Mouse (Mus musculus) lung, embryonic 16.5 days (tissue): ENCODE measurements around the gene Vkorc1l1. TPM values are rescaled to one million over a fixed set of nuclear protein-coding genes. Genes with fewer than 3 reads are reported as not detected.

Source experiments
- ATAC-seq: fragments of 200-750 bp; cut with Nextera tagmentation; 2 replicates; pipeline ENCODE4 v1.8.0; 2017; ENCODE audit warnings: low read depth, mild to moderate bottlenecking, moderate library complexity
- H3K27ac ChIP-seq: fragments of 300-500 bp; sonication (generic); 2 replicates; pipeline ENCODE4 v1.5.1; 2014; ENCODE audit warnings: mild to moderate bottlenecking, control low read depth, low read length
- H3K27me3 ChIP-seq: fragments of 300-500 bp; sonication (generic); 2 replicates; pipeline ENCODE4 v1.6.1; 2014; ENCODE audit warnings: low read depth, low read length, mixed read lengths; ENCODE audit not compliant: control insufficient read depth, insufficient read depth
- H3K36me3 ChIP-seq: fragments of 300-500 bp; sonication (generic); 2 replicates; pipeline ENCODE4 v1.6.1; 2014; ENCODE audit warnings: low read length; ENCODE audit not compliant: control insufficient read depth, insufficient read depth
- H3K4me1 ChIP-seq: fragments of 300-500 bp; sonication (generic); replicated peaks from 2 replicates; pipeline ENCODE4 v1.6.1; 2014; ENCODE audit warnings: low read length, mixed read lengths; ENCODE audit not compliant: control insufficient read depth, insufficient read depth
- H3K4me2 ChIP-seq: fragments of 300-500 bp; sonication (generic); 2 replicates; pipeline ENCODE4 v1.6.1; 2014; ENCODE audit warnings: low read depth, low read length, control low read depth
- H3K4me3 ChIP-seq: fragments of 300-500 bp; sonication (generic); 2 replicates; pipeline ENCODE4 v1.5.1; 2014; ENCODE audit warnings: mild to moderate bottlenecking, low read length, control low read depth
- H3K9ac ChIP-seq: fragments of 300-500 bp; sonication (generic); 2 replicates; pipeline ENCODE4 v1.6.1; 2014; ENCODE audit warnings: low read length, control low read depth
- H3K9me3 ChIP-seq: fragments of 300-500 bp; sonication (generic); 2 replicates; pipeline ENCODE4 v1.6.1; 2016; ENCODE audit warnings: low read length; ENCODE audit not compliant: control insufficient read depth
- WGBS: fragments of 180-500 bp; shearing (Covaris S2); extraction: QIAGEN DNeasy Blood & Tissue Kit; methylation state at CpG from one replicate; pipeline ENCODE4 v1.1.7; 2014; 5-methylcytosine and 5-hydroxymethylcytosine counted together
- polyA plus RNA-seq: library from polyadenylated mRNA; unstranded; fragments of >200 nt; fragmentation: Nextera tagmentation; extraction: Ambion mirVana; gene quantifications from 2 replicates; pipeline ENCODE4 v1.2.1, GENCODE M21; 2015

Vkorc1l1 gene
- polyA plus RNA-seq, 1 experiment from 2014 or later = 18.8 TPM

DNA sequence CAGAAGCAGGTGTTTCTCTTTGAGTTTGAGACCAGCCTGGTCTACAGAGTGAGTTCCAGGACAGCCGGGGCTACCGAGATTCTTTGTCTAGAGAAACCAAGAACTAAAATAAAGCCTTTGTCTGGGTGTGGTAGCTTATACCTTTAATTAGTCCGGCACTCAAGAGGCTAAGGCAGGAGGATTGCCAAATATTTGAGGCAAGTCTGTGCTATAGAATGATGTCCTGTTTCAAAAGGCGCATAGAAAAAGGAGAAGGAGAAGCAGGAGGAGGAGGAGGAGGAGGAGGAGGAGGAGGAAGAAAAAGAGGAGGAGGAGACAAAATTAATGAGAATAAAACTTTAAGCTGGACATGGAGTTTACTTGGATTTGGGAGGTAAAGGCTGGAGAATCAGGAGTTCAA lies 21.5 kb downstream of the Vkorc1l1 start:
- no peaks in the 10 kb centered on the region for H3K4me1 ChIP-seq
- ATAC-seq = no peak
- no peaks in the 10 kb centered on the region for H3K9me3 ChIP-seq
- H3K27ac ChIP-seq = no peak overlapping the region
- H3K4me3 ChIP-seq = no peak overlapping the region
- no peak overlapping the region for H3K9ac ChIP-seq
- 54% methylated on average over 4 of the region's 4 CpGs for WGBS
- H3K27me3 ChIP-seq = no peaks in the 10 kb centered on the region
- H3K4me2 ChIP-seq = no peak overlapping the region
- H3K36me3 ChIP-seq = no peaks in the 10 kb centered on the region

DNA sequence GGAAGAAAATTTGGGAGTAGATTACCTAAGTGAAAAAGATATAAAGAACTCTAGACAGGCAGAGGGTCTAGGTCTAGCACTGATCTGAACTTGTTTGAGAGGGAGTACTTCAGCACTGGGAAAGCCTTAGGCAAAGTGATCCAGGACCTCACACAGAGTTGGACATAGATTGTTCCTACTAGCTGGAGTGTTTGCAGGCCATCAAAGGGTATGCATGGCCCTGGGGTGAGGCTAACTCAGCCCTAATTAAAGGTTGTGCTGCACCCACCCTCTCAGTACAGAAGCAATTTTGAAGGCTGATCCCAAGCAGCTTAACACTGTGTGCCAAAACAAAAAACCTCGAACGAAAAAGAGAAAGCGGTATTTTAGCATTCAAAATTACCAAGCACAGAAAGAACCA lies 24.7 kb downstream of the Vkorc1l1 start:
- ATAC-seq = no peak
- Histone ChIP-seq H3K4me2 (no peak overlapping the region), H3K36me3 (no peaks in the 10 kb centered on the region), H3K4me1 (no peaks in the 10 kb centered on the region), H3K9me3 (no peaks in the 10 kb centered on the region), H3K27ac (no peak overlapping the region), H3K9ac (no peak overlapping the region), H3K4me3 (no peak overlapping the region), H3K27me3 (no peaks in the 10 kb centered on the region)
- 90% methylated on average over 3 of the region's 3 CpGs for WGBS

DNA sequence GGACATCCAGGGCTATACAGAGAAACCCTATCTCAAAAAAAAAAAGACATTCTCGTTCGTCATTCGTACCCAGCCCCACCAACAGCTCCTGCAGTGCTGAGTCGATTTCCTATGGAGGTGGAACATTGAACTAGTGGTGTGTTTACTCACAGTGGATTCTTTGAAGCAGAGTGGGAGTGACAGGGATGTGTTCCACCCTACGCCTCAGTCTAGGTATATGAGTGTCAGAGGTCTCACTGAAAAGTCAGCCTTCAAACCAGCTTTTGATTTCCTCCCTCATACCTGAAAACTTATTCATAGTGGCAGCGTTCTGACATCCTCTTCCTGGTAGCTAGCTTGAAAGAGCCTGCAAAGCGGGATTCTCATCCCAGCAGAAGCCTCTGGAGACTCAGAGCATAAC lies 26.6 kb downstream of the Vkorc1l1 start:
- H3K4me2 ChIP-seq = no peak overlapping the region
- no peak overlapping the region for H3K4me3 ChIP-seq
- no peak overlapping the region for H3K9ac ChIP-seq
- no peaks in the 10 kb centered on the region for H3K9me3 ChIP-seq
- no peak for ATAC-seq
- no peaks in the 10 kb centered on the region for H3K4me1 ChIP-seq
- H3K36me3 ChIP-seq = no peaks in the 10 kb centered on the region
- H3K27ac ChIP-seq = no peak overlapping the region
- H3K27me3 ChIP-seq = no peaks in the 10 kb centered on the region
- WGBS = 78% methylated on average over 7 of the region's 7 CpGs

DNA sequence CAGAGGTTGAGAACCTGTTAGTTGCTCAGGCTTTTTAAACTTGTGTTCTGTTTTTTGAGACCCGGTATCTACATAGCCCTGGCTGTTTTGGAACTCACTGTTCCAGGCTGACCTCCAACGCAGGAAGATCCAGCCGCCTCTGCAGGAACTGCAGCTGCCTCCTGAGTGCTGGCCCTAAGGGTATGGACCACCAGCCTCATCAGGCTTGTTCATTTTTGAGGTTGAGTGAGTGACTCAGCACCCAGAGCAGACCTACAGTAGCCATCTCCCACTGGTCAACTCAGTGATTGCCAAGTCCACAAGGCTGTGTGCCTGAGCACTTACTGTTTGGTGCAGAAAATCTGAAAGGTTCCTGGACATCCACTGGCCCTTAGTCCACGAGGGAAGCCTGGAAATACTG lies 29.7 kb downstream of the Vkorc1l1 start:
- 79% methylated on average over 4 of the region's 4 CpGs for WGBS
- no peak overlapping the region for H3K4me3 ChIP-seq
- H3K9ac ChIP-seq = no peak overlapping the region
- no peaks in the 10 kb centered on the region for H3K4me1 ChIP-seq
- no peak overlapping the region for H3K27ac ChIP-seq
- H3K9me3 ChIP-seq = no peaks in the 10 kb centered on the region
- H3K36me3 ChIP-seq = no peaks in the 10 kb centered on the region
- no peaks in the 10 kb centered on the region for H3K27me3 ChIP-seq
- H3K4me2 ChIP-seq = no peak overlapping the region
- ATAC-seq = no peak

DNA sequence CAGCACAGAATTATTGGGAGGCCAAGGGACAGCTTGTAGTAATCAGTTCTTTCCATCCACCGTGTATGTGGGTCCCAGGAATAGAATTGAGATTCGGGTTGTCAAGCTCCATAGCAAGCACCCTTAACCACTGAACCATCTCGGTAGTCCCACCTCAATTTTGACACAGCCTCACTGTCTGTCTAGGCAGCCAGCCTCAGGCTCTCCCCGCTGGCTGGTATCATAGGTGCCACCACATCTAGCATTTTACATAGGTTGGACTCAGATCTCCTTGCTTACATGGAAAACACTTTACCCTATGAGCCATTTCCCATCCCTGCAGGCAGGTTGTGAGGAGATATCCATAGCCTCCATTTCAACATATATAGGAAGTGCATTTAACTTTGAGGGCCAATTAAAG lies 32.6 kb downstream of the Vkorc1l1 start:
- Histone ChIP-seq H3K4me1 (no peaks in the 10 kb centered on the region), H3K4me3 (no peak overlapping the region), H3K9ac (no peak overlapping the region), H3K4me2 (no peak overlapping the region), H3K27ac (no peak overlapping the region), H3K9me3 (no peaks in the 10 kb centered on the region), H3K27me3 (no peaks in the 10 kb centered on the region), H3K36me3 (no peaks in the 10 kb centered on the region)
- 83% methylated on average over 4 of the region's 4 CpGs for WGBS
- no peak for ATAC-seq

DNA sequence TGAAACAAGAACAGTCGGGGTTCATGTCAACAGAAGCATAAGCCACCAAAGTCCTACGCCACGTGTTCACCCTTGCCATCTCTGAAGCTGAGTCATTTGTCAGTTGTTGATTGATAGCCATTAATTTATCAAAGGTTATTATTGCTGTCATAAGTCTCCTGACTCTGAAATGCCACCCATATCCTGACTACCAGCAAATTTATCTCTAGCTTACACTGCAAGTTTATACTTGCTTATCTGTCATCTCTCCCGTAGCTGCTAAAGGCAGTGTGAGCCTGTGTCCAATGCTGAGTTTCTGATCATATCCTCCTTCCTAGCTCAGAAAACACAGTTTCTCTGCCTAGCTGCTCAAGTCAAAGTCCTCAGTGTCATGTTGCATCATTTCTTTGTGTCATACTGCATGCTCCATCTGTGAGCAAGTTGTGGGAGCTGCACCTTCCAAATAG lies 33.1 kb downstream of the Vkorc1l1 start:
- 66% methylated on average over 4 of the region's 4 CpGs for WGBS
- H3K27me3 ChIP-seq = no peaks in the 10 kb centered on the region
- H3K36me3 ChIP-seq = no peaks in the 10 kb centered on the region
- H3K27ac ChIP-seq = no peak overlapping the region
- H3K4me1 ChIP-seq = no peaks in the 10 kb centered on the region
- H3K9me3 ChIP-seq = no peaks in the 10 kb centered on the region
- no peak for ATAC-seq
- H3K4me2 ChIP-seq = no peak overlapping the region
- H3K9ac ChIP-seq = no peak overlapping the region
- no peak overlapping the region for H3K4me3 ChIP-seq

DNA sequence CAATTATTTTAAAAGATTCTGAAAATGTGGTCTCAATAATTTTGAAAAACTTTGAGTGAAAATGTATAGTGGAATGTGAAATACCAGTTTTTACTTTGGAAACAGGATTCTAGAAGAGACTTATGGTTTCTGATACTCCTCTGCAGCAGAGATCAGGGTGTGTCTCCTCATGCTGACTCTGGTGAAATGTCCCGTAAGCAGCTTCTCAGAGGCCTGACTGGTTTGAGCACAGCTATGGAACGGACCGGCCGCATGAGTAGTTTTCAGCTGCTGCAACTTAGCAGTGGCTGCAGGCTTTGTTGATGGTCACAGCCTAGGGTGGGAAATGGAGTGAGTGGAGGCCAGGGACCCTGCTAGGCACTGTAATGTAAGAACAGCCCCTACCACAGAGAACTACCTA lies 36.0 kb downstream of the Vkorc1l1 start:
- Histone ChIP-seq H3K9me3 (no peaks in the 10 kb centered on the region), H3K9ac (no peak overlapping the region), H3K4me1 (no peaks in the 10 kb centered on the region), H3K27me3 (no peaks in the 10 kb centered on the region), H3K27ac (no peak overlapping the region), H3K36me3 (no peaks in the 10 kb centered on the region), H3K4me2 (no peak overlapping the region), H3K4me3 (no peak overlapping the region)
- 85% methylated on average over 4 of the region's 4 CpGs for WGBS
- ATAC-seq = no peak

DNA sequence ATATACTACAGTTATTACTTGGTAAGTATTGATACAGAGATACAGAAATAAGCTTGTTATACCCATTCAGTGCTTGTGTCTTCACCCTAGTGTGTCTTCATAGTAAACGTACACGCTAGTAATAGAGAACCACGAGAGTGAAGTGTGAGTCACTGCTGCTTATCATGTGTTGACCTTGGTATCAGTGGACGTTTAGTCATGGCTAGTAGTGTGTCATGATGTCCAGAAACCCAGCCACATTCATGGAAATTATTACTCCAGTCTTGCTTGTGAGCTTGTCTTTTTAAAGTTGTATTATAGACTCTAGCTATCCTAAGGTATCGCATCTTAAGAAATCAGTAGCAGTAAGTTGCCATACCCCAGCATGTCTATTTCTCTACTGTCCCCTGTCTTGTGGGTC lies 36.8 kb downstream of the Vkorc1l1 start:
- H3K4me3 ChIP-seq = no peak overlapping the region
- H3K4me1 ChIP-seq = no peaks in the 10 kb centered on the region
- H3K27me3 ChIP-seq = no peaks in the 10 kb centered on the region
- H3K36me3 ChIP-seq = no peaks in the 10 kb centered on the region
- no peaks in the 10 kb centered on the region for H3K9me3 ChIP-seq
- H3K4me2 ChIP-seq = no peak overlapping the region
- no peak overlapping the region for H3K27ac ChIP-seq
- no peak for ATAC-seq
- WGBS = 76% methylated on average over 5 of the region's 5 CpGs
- no peak overlapping the region for H3K9ac ChIP-seq

DNA sequence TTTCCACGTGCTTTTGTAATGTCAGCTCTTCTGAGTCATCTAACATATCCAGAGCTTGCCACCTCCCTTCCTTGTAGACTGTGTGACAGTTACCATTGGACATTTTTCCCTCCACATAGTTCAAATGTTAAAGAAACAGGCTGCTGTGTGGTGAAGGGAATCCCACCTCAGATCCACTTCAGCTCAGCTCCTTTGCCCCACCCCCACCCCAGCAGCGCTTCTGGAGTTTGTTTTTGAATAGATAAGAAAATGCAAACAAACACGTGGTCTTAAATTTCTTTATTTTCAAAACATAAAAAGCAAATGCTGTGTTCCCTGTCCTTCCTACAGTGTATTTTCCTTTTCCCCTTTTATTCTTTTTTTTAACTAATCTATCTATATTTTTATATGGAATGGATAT lies 38.4 kb downstream of the Vkorc1l1 start:
- H3K9ac ChIP-seq = no peak overlapping the region
- no peak overlapping the region for H3K4me2 ChIP-seq
- H3K4me1 ChIP-seq = no peaks in the 10 kb centered on the region
- no peaks in the 10 kb centered on the region for H3K9me3 ChIP-seq
- 34% methylated on average over 3 of the region's 3 CpGs for WGBS
- H3K27me3 ChIP-seq = no peaks in the 10 kb centered on the region
- no peak overlapping the region for H3K4me3 ChIP-seq
- no peaks in the 10 kb centered on the region for H3K36me3 ChIP-seq
- ATAC-seq = no peak
- no peak overlapping the region for H3K27ac ChIP-seq

DNA sequence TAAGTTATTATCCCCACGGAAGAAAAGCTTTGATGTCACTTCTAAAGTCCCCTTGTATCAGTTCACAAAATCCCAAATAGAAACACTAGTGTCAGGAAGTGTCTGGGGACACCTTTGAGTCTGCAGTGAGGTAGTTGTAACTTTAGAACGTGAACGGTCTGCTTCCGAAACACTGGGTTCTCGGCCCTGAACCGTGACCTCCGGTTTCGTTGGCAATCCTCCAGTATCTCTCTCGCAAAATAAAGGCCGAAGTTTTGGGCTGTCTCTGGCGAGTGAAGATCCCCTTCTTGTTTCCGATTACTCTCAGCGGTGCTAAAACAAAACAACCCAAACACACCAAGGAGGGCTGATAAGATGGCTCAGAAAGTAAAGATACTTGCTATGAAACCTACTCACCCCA lies 47.6 kb downstream of the Vkorc1l1 start:
- no peak for ATAC-seq
- H3K4me2 ChIP-seq = no peak overlapping the region
- H3K9me3 ChIP-seq = no peaks in the 10 kb centered on the region
- WGBS = 59% methylated on average over 13 of the region's 13 CpGs
- H3K27ac ChIP-seq = no peak overlapping the region
- H3K9ac ChIP-seq = no peak overlapping the region
- H3K4me3 ChIP-seq = no peak overlapping the region
- H3K4me1 ChIP-seq = no peaks in the 10 kb centered on the region
- H3K27me3 ChIP-seq = no peaks in the 10 kb centered on the region
- H3K36me3 ChIP-seq = peaks cover 2% of the 10 kb centered on the region; the same call in 1 of the 2 replicates
